Mouse (Mus musculus): ENCODE results near the gene Guca1b.
"Not testable (repeated sequence)": the region's sequence is repeated elsewhere in the genome, so short reads cannot be mapped to it uniquely, and the experiment has no call there.

Gene Guca1b

GRCm38 (mm10) chr17:47409897-47410861, 25.0 kb downstream of the Guca1b start:
- not testable (repeated sequence) for DNase-seq

- no peak for DNase-seq
Observed at GRCm38 (mm10) chr17:47420195-47420594, 35.0 kb downstream of the Guca1b start.

- no peak for DNase-seq
Observed at GRCm38 (mm10) chr17:47421566-47421965, 36.4 kb downstream of the Guca1b start.

- not testable (repeated sequence) for DNase-seq
Observed at GRCm38 (mm10) chr17:47422616-47423015, 37.4 kb downstream of the Guca1b start.

- peak in 1 of 2 experiments; percentile 21 for DNase-seq
Observed at GRCm38 (mm10) chr17:47424186-47424585, 39.0 kb downstream of the Guca1b start.

- DNase-seq = no peak
Observed at GRCm38 (mm10) chr17:47427316-47427715, 42.1 kb downstream of the Guca1b start.

GRCm38 (mm10) chr17:47428831-47429304, 43.7 kb downstream of the Guca1b start:
- DNase-seq = peak; percentile 61 to 71

DNA sequence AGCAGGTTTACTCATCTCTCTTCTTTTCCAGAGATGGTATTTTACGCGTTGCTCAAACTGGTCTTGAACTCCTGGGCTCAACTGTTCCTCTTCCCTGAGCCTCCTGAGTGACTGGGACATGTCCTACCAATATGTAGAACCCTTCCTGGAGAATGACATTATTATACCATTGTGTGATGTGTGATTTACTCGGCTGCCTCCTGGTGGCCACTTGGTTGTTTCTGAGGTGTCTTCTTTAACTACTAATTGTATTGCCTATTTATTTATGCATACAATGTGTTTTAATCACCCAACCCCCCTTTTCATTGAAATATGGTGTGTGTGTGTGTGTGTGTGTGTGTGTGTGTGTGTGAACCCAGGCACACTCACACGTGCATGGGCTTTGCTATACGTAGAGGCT, 45.6 kb downstream of the Guca1b start:
- DNase-seq = peak in 1 of 2 experiments; percentile 32

DNA sequence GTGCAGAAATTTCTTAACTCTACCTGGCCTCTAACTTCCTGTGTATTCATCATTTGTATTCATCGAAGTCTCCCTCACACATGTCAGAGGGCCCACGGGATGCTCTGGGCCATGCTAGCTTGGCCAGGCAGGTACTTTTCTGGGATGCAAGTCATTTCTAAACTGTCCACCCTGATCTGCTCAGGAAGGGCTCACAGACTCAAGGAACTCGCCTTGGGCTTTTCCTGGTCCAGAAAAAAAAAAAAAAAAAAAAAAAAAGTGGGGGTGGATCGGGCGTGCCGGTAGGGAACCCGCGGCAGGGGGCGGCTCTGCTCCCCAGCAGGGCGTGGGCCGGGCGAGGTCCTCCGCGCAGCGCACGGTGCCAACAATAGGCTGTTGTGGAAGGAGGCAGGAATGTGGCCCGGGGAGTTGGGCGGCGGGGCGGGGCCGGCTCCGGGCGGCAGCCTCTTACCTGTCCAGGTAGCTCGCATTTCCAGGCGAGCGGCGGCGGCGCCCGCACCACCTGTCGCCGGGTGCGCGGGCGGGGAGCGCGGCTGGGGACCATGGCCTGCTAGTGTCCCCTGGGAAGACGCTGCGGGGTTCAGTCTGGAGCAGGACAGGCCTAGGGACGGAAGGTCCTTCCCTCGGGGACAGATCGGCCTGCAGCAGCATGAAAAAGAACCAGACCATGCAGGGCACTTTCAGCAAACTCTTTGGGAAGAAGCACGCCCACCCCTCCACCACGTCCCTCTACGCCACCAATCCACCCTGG, 51.1 kb downstream of the Guca1b start, which contains the start of gene AI661453:
TSS of gene AI661453 (plus strand) at position 460 of the 751 bp plus-strand sequence.
- peak; percentile 75 to 92 for DNase-seq

- peak in 1 of 2 experiments; percentile 49 for DNase-seq
Observed at GRCm38 (mm10) chr17:47436907-47437547, 51.8 kb downstream of the Guca1b start, which contains the start of gene 1700001C19Rik. 1700001C19Rik (minus strand) TSS chr17:47437376.

- DNase-seq = no peak
Observed at GRCm38 (mm10) chr17:47438611-47439010, 53.4 kb downstream of the Guca1b start.

DNA sequence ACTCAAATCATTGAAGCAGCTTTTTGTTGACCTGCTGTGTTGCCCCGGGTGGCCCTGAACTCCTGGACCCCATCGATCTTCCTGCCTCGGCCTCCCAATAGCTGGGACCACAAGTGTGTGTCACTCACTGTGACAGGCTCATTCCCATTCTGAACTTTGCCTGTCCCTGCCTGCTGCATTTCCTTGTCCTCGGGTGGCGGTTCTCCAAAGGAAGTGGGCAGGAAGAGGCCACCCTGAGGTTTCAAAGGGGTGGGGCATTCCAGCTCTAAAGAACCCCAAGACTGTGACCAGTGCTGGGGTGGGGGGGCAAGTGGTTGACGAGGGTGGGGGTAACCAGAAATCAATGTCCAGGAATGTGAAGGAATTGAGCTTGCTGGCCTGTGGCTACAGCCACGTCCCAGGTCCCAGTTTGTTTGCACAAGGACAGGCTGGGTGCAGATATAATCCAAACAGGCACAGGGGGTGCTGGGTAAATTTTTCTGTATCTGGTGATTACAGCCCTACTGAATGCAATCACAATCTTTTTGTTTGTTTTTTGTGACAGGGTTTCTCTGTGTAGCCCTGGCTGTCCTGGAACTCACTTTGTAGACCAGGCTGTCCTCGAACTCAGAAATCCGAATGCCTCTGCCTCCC, 54.3 kb downstream of the Guca1b start:
- DNase-seq = peak; percentile 24 to 54

GRCm38 (mm10) chr17:47440359-47440890, 55.2 kb downstream of the Guca1b start:
- peak; percentile 38 to 68 for DNase-seq

DNA sequence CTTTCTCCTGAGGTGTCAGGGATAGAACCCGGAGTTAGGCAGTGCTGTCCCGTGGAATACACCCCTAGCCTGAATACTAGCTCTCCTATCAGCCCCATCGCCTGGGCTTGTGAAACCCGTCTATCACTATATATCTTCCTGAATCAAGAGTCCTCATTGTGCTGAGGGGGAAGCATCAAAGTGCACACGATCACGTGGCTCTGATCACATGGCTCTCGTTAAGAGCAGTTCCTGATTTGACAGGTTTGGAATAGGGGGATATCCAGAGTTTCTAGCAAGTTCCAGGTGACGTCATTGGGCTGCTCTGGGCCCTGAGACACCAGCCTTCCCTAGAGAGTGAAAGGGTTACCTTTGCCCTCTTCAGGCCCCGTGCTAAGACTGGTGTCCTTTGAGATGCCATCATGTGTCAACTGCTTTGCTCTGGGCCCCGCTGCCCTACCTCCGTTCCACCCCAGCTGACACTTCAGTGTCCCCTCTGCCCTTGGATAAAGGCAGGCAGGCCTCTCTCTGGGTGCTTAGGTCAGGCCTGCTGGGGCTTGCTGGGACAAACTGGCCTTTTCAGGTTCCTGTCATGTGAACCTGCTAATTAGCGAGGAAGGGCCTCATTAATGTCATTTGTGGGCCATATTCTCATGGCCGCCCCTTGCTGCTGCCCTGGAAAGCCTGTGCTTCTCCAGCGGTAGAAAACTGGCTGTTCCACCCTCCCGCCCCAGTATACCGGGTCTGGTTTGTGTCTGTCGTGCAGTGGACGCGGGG, 56.3 kb downstream of the Guca1b start:
- peak; percentile 28 to 71 for DNase-seq

- peak in 1 of 2 experiments; percentile 43 for DNase-seq
Observed at GRCm38 (mm10) chr17:47442271-47442670, 57.1 kb downstream of the Guca1b start.

Data from kidney, postnatal 25 days (tissue).